Mouse (Mus musculus) CH12.LX (cell line): ENCODE results near the gene Wdr5. TPM values are rescaled to one million over a fixed set of nuclear protein-coding genes. Genes with fewer than 3 reads are reported as not detected.

ENCODE experiments used
- DNase-seq: peaks from one replicate; pipeline ENCODE4 v3.0.0-alpha.2; 2013; ENCODE audit errors: extremely low read depth
- H3K27ac ChIP-seq: 2 replicates; pipeline ENCODE4 v1.5.1; 2012; ENCODE audit warnings: low read depth, mild to moderate bottlenecking, control low read depth, moderate library complexity; ENCODE audit not compliant: insufficient read depth
- H3K27me3 ChIP-seq: replicated peaks from 2 replicates; pipeline ENCODE3; 2012; ENCODE audit warnings: inconsistent platforms
- H3K36me3 ChIP-seq, 2 experiments: replicated peaks in 1 of 2; 2 replicates each; pipeline versions ENCODE3 to v1.6.1; 2012; ENCODE audit warnings: inconsistent platforms in 1 of 2, low read length in 1 of 2, mild to moderate bottlenecking in 1 of 2, mixed read lengths in 1 of 2, moderate library complexity in 1 of 2; ENCODE audit not compliant: control insufficient read depth in 1 of 2, insufficient read depth in 1 of 2
- H3K4me1 ChIP-seq, 2 experiments: 2 replicates each; pipeline ENCODE4 v1.6.1; 2012; ENCODE audit warnings: inconsistent platforms in 1 of 2, moderate library complexity in 1 of 2; ENCODE audit not compliant: insufficient read depth in 2 of 2, control insufficient read depth in 1 of 2
- H3K4me2 ChIP-seq: 2 replicates; pipeline ENCODE4 v1.6.1; 2012; ENCODE audit warnings: low read depth, mild to moderate bottlenecking, control low read depth; ENCODE audit not compliant: poor library complexity, insufficient read depth, severe bottlenecking
- H3K4me3 ChIP-seq, 3 experiments: fragments of 150-350 bp in 1 of 3; sonication (generic) in 1 of 3; replicated peaks in 1 of 3; 2 replicates each; pipeline versions ENCODE3 to v1.5.1; 2011 to 2012; ENCODE audit warnings: low read depth in 2 of 3, low read length in 2 of 3, mild to moderate bottlenecking in 2 of 3, moderate library complexity in 2 of 3, control low read depth in 1 of 3, improper control_type of control experiment in 1 of 3, inconsistent platforms in 1 of 3, mixed read lengths in 1 of 3; ENCODE audit not compliant: poor library complexity in 1 of 3
- H3K79me2 ChIP-seq: replicated peaks from 2 replicates; pipeline ENCODE4 v1.6.1; 2012; ENCODE audit warnings: mild to moderate bottlenecking, moderate library complexity; ENCODE audit not compliant: control insufficient read depth, poor library complexity, insufficient read depth, severe bottlenecking; ENCODE audit errors: extremely low read depth
- H3K9ac ChIP-seq: 2 replicates; pipeline ENCODE4 v1.6.1; 2012; ENCODE audit warnings: low read depth, mild to moderate bottlenecking, control low read depth, moderate library complexity; ENCODE audit not compliant: insufficient read depth
- H3K9me3 ChIP-seq: replicated peaks from 2 replicates; pipeline ENCODE3; 2012; ENCODE audit warnings: low read length, inconsistent platforms, mixed read lengths
- EP300 ChIP-seq: IDR thresholded peaks from 2 replicates; pipeline ENCODE4 v1.6.1; 2011; ENCODE audit warnings: low read length, improper control_type of control experiment
- ETS1 ChIP-seq: conservative IDR thresholded peaks from 2 replicates; pipeline ENCODE4 v1.6.1; 2012; ENCODE audit warnings: low read depth, mild to moderate bottlenecking, inconsistent platforms, low read length, improper control_type of control experiment, moderate library complexity
- IRF4 ChIP-seq: IDR thresholded peaks from 2 replicates; pipeline ENCODE4 v1.6.1; 2014; ENCODE audit warnings: low read depth, mild to moderate bottlenecking, inconsistent platforms, low read length, improper control_type of control experiment
- JUN ChIP-seq: IDR thresholded peaks from 2 replicates; pipeline ENCODE4 v1.6.1; 2011; ENCODE audit warnings: low read depth, mild to moderate bottlenecking, low read length, improper control_type of control experiment, moderate library complexity; ENCODE audit not compliant: insufficient read depth
- KAT2A ChIP-seq: IDR thresholded peaks from 2 replicates; pipeline ENCODE4 v1.6.1; 2012; ENCODE audit warnings: low read length, improper control_type of control experiment, inconsistent platforms; ENCODE audit not compliant: insufficient replicate concordance
- MAX ChIP-seq: IDR thresholded peaks from 2 replicates; pipeline ENCODE4 v1.6.1; 2011; ENCODE audit warnings: low read length, improper control_type of control experiment
- MEF2A ChIP-seq: IDR thresholded peaks from 2 replicates; pipeline ENCODE4 v1.6.1; 2014; ENCODE audit warnings: low read depth, mild to moderate bottlenecking, inconsistent platforms, low read length, improper control_type of control experiment, borderline replicate concordance
- MYC ChIP-seq: IDR thresholded peaks from 2 replicates; pipeline ENCODE4 v1.6.1; 2011; ENCODE audit warnings: low read depth, mild to moderate bottlenecking, improper control_type of control experiment, low read length
- NELFE ChIP-seq: IDR thresholded peaks from 2 replicates; pipeline ENCODE4 v1.6.1; 2011; ENCODE audit warnings: low read depth, low read length, improper control_type of control experiment
- PAX5 ChIP-seq: IDR thresholded peaks from 2 replicates; pipeline ENCODE4 v1.6.1; 2012; ENCODE audit warnings: low read length, inconsistent platforms, mixed read lengths
- RAD21 ChIP-seq: IDR thresholded peaks from 2 replicates; pipeline ENCODE4 v1.6.1; 2011; ENCODE audit warnings: low read depth, mild to moderate bottlenecking, low read length, improper control_type of control experiment, moderate library complexity
- RCOR1 ChIP-seq: conservative IDR thresholded peaks from 2 replicates; pipeline ENCODE4 v1.6.1; 2012; ENCODE audit warnings: low read depth, mild to moderate bottlenecking, inconsistent platforms, low read length, improper control_type of control experiment
- SMC3 ChIP-seq: IDR thresholded peaks from 2 replicates; pipeline ENCODE4 v1.6.1; 2011; ENCODE audit warnings: low read depth, low read length, improper control_type of control experiment
- TCF12 ChIP-seq: IDR thresholded peaks from 2 replicates; pipeline ENCODE4 v1.6.1; 2014; ENCODE audit warnings: low read depth, mild to moderate bottlenecking, inconsistent platforms, low read length, improper control_type of control experiment
- USF2 ChIP-seq: conservative IDR thresholded peaks from 2 replicates; pipeline ENCODE4 v1.6.1; 2011; ENCODE audit warnings: low read depth, low read length, improper control_type of control experiment
- ZC3H11A ChIP-seq: IDR thresholded peaks from 2 replicates; pipeline ENCODE4 v1.6.1; 2012; ENCODE audit warnings: low read depth, mild to moderate bottlenecking, inconsistent platforms, low read length, improper control_type of control experiment
- ZKSCAN1 ChIP-seq: IDR thresholded peaks from 2 replicates; pipeline ENCODE4 v1.6.1; 2012; ENCODE audit warnings: low read depth, inconsistent platforms, low read length, improper control_type of control experiment, borderline replicate concordance
- ZMIZ1 ChIP-seq: IDR thresholded peaks from 2 replicates; pipeline ENCODE4 v1.6.1; 2012; ENCODE audit warnings: low read depth, mild to moderate bottlenecking, inconsistent platforms, low read length, improper control_type of control experiment
- dilution Hi-C: fragments of 300-500 bp; cut with MboI; formaldehyde crosslinking; loops from 2 replicates; pipeline ENCODE4 v1.14.3; 2020; ENCODE audit warnings: low sequenced_read_pairs; ENCODE audit not compliant: extremely low pct_unique_long_range_greater_than_20kb, extremely low pct_ligation_motif_present
- in situ Hi-C: fragments of 300-500 bp; cut with MboI; formaldehyde crosslinking; loops from 3 replicates; pipeline ENCODE4 v1.14.3; 2019; ENCODE audit warnings: low sequenced_read_pairs, low pct_ligation_motif_present, low pct_unique_long_range_greater_than_20kb, mixed read lengths
- polyA plus RNA-seq: library from polyadenylated mRNA; unstranded; fragments of >175 nt; gene quantifications from 2 replicates; pipeline ENCODE4 v1.2.1, GENCODE M21; 2012; ENCODE audit warnings: low read depth; ENCODE audit not compliant: insufficient read length
- total RNA-seq, 2 experiments: library from RNA; depleted of rRNA; stranded (reverse); fragments of 300-350 nt in 1 of 2; fragments of >200 nt in 1 of 2; gene quantifications; 2 replicates each; pipeline ENCODE4 v1.2.3; 2012 to 2014

Gene Wdr5
- total and polyA plus RNA-seq, 3 experiments: 33.9 to 56.0 (median 54.8) TPM

- no peak overlapping the region for H3K4me3 ChIP-seq
- H3K36me3 ChIP-seq: peaks cover 0 to 43% of the 10 kb centered on the region in 2 experiments
- H3K9ac ChIP-seq: no peak overlapping the region
- peaks cover 36 to 74% of the 10 kb centered on the region in 2 experiments for H3K4me1 ChIP-seq
- no peaks in the 10 kb centered on the region for H3K9me3 ChIP-seq
- TF ChIP-seq ETS1 (no peak), MAX (no peak), RAD21 (no peak), USF2 (no peak), TCF12 (no peak), SMC3 (no peak), EP300 (no peak), ZMIZ1 (no peak), IRF4 (no peak), PAX5 (no peak)
- no peaks in the 10 kb centered on the region for H3K27me3 ChIP-seq
- no peak for DNase-seq
- H3K79me2 ChIP-seq: peaks cover 3% of the 10 kb centered on the region; the same call in 1 of the 2 replicates
- H3K27ac ChIP-seq: no peak overlapping the region
- dilution Hi-C loops: no loop called here
- in situ Hi-C loops: no loop called here
- H3K4me2 ChIP-seq: no peak overlapping the region
These were observed 44.4 kb upstream of the Wdr5 start for GRCm38 (mm10) chr2:27470535-27470934.

DNA sequence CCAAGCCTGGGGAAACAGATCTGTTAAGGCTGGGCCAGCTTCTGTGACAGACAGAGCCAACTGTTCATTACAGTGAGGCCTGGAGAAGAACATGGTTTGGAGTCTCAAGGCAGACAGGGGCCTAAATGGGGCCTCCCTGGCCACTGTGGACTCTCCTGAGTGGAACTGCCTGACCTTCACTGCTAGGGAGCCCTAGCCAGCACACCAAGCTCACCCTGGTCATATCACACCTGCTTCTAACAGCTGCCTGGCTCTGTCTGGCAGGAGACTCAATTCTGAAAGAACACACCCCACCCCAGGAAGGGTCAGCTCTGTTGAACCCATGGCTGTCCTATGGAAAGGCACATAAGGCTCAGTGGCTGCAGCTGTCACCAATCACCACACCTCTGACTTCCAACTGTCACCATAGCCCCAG is 43.8 kb upstream of the Wdr5 start:
- Histone ChIP-seq H3K4me1 (peaks cover 36 to 75% of the 10 kb centered on the region in 2 experiments), H3K27me3 (no peaks in the 10 kb centered on the region), H3K4me2 (no peak overlapping the region), H3K27ac (no peak overlapping the region), H3K4me3 (no peak overlapping the region), H3K9me3 (no peaks in the 10 kb centered on the region), H3K79me2 (peaks cover 3% of the 10 kb centered on the region; the same call in 1 of the 2 replicates), H3K36me3 (peaks cover 0 to 36% of the 10 kb centered on the region in 2 experiments), H3K9ac (no peak overlapping the region)
- no peak for DNase-seq
- in situ Hi-C loops (no loop called here), dilution Hi-C loops (no loop called here)
- TF ChIP-seq KAT2A (no peak), RCOR1 (no peak), JUN (no peak), NELFE (no peak), ZMIZ1 (no peak), MYC (no peak), MEF2A (no peak), ZKSCAN1 (no peak), ZC3H11A (no peak)
